Mouse (Mus musculus): Measurements from ENCODE around the gene Krcc1. TPM values are rescaled to one million over a fixed set of nuclear protein-coding genes. Genes with fewer than 3 reads are reported as not detected.
"Not testable (repeated sequence)": the region's sequence is repeated elsewhere in the genome, so short reads cannot be mapped to it uniquely, and the experiment has no call there.

Krcc1 gene
- polyA plus RNA-seq, 1 experiment from 2014 or later: 20.3 TPM

GRCm38 (mm10) chr6:71257375-71257774 lies 14.1 kb upstream of the Krcc1 start:
- H3K9ac ChIP-seq (ENCODE audit: low read depth, low read length): no peak overlapping the region
- 0 out of 2 replicates have a peak, but pooled peaks have one; percentile 52 for ATAC-seq
- 32% methylated on average over 1 of the region's 1 CpGs for WGBS

GRCm38 (mm10) chr6:71258562-71258961 lies 12.9 kb upstream of the Krcc1 start:
- ATAC-seq: no peak
- Histone ChIP-seq H3K9ac (ENCODE audit: low read depth, low read length) (no peak overlapping the region), H3K4me3 (ENCODE audit: low read length) (no peak overlapping the region), H3K4me1 (ENCODE audit: control insufficient read depth, insufficient read depth, low read depth, low read length) (no peaks in the 10 kb centered on the region), H3K27me3 (replicated peaks; ENCODE audit: control insufficient read depth, insufficient read depth, low read length) (no peaks in the 10 kb centered on the region), H3K27ac (ENCODE audit: low read depth, low read length) (no peak overlapping the region), H3K4me2 (ENCODE audit: low read length) (no peak overlapping the region), H3K36me3 (ENCODE audit: control insufficient read depth, insufficient read depth, low read length) (no peaks in the 10 kb centered on the region), H3K9me3 (ENCODE audit: control insufficient read depth, low read length) (no peaks in the 10 kb centered on the region)
- 86% methylated on average over 2 of the region's 2 CpGs for WGBS

More at GRCm38 (mm10) chr6:71257375-71257774, 14.1 kb upstream of the Krcc1 start:
- Histone ChIP-seq H3K27me3 (replicated peaks; ENCODE audit: control insufficient read depth, insufficient read depth, low read length) (no peaks in the 10 kb centered on the region), H3K36me3 (ENCODE audit: control insufficient read depth, insufficient read depth, low read length) (no peaks in the 10 kb centered on the region), H3K27ac (ENCODE audit: low read depth, low read length) (no peak overlapping the region), H3K4me2 (ENCODE audit: low read length) (no peak overlapping the region), H3K4me3 (ENCODE audit: low read length) (no peak overlapping the region), H3K9me3 (ENCODE audit: control insufficient read depth, low read length) (no peaks in the 10 kb centered on the region), H3K4me1 (ENCODE audit: control insufficient read depth, insufficient read depth, low read depth, low read length) (no peaks in the 10 kb centered on the region)

GRCm38 (mm10) chr6:71259166-71259565 lies 12.3 kb upstream of the Krcc1 start:
- WGBS: 89% methylated on average over 4 of the region's 4 CpGs
- no peak overlapping the region for H3K9ac ChIP-seq (ENCODE audit: low read depth, low read length)
- ATAC-seq: no peak
- H3K4me1 ChIP-seq (ENCODE audit: control insufficient read depth, insufficient read depth, low read depth, low read length): no peaks in the 10 kb centered on the region
- no peak overlapping the region for H3K4me2 ChIP-seq (ENCODE audit: low read length)
- no peaks in the 10 kb centered on the region for H3K9me3 ChIP-seq (ENCODE audit: control insufficient read depth, low read length)
- no peaks in the 10 kb centered on the region for H3K36me3 ChIP-seq (ENCODE audit: control insufficient read depth, insufficient read depth, low read length)
- H3K27me3 ChIP-seq (replicated peaks; ENCODE audit: control insufficient read depth, insufficient read depth, low read length): no peaks in the 10 kb centered on the region
- H3K27ac ChIP-seq (ENCODE audit: low read depth, low read length): no peak overlapping the region
- no peak overlapping the region for H3K4me3 ChIP-seq (ENCODE audit: low read length)

- Histone ChIP-seq H3K4me2 (ENCODE audit: low read length) (no peak overlapping the region), H3K36me3 (ENCODE audit: control insufficient read depth, insufficient read depth, low read length) (no peaks in the 10 kb centered on the region), H3K4me3 (ENCODE audit: low read length) (no peak overlapping the region), H3K4me1 (ENCODE audit: control insufficient read depth, insufficient read depth, low read depth, low read length) (no peaks in the 10 kb centered on the region), H3K27ac (ENCODE audit: low read depth, low read length) (no peak overlapping the region), H3K9ac (ENCODE audit: low read depth, low read length) (no peak overlapping the region), H3K27me3 (replicated peaks; ENCODE audit: control insufficient read depth, insufficient read depth, low read length) (no peaks in the 10 kb centered on the region), H3K9me3 (ENCODE audit: control insufficient read depth, low read length) (no peaks in the 10 kb centered on the region)
- no peak for ATAC-seq
- WGBS: 63% methylated on average over 6 of the region's 6 CpGs
Observed at GRCm38 (mm10) chr6:71260051-71260640, 11.3 kb upstream of the Krcc1 start.

GRCm38 (mm10) chr6:71261060-71261459 lies 10.4 kb upstream of the Krcc1 start:
- Histone ChIP-seq H3K4me3 (ENCODE audit: low read length) (no peak overlapping the region), H3K9me3 (ENCODE audit: control insufficient read depth, low read length) (no peaks in the 10 kb centered on the region), H3K36me3 (ENCODE audit: control insufficient read depth, insufficient read depth, low read length) (no peaks in the 10 kb centered on the region), H3K27me3 (replicated peaks; ENCODE audit: control insufficient read depth, insufficient read depth, low read length) (no peaks in the 10 kb centered on the region), H3K9ac (ENCODE audit: low read depth, low read length) (no peak overlapping the region), H3K4me1 (ENCODE audit: control insufficient read depth, insufficient read depth, low read depth, low read length) (no peaks in the 10 kb centered on the region), H3K27ac (ENCODE audit: low read depth, low read length) (no peak overlapping the region), H3K4me2 (ENCODE audit: low read length) (no peak overlapping the region)
- 90% methylated on average over 3 of the region's 3 CpGs for WGBS
- no peak for ATAC-seq

- Histone ChIP-seq H3K36me3 (ENCODE audit: control insufficient read depth, insufficient read depth, low read length) (no peaks in the 10 kb centered on the region), H3K4me1 (ENCODE audit: control insufficient read depth, insufficient read depth, low read depth, low read length) (no peaks in the 10 kb centered on the region), H3K27me3 (replicated peaks; ENCODE audit: control insufficient read depth, insufficient read depth, low read length) (no peaks in the 10 kb centered on the region), H3K4me2 (ENCODE audit: low read length) (no peak overlapping the region), H3K4me3 (ENCODE audit: low read length) (no peak overlapping the region), H3K27ac (ENCODE audit: low read depth, low read length) (no peak overlapping the region), H3K9ac (ENCODE audit: low read depth, low read length) (no peak overlapping the region), H3K9me3 (ENCODE audit: control insufficient read depth, low read length) (no peaks in the 10 kb centered on the region)
- 81% methylated on average over 8 of the region's 8 CpGs for WGBS
- ATAC-seq: no peak
Observed at GRCm38 (mm10) chr6:71262142-71262833, 9.2 kb upstream of the Krcc1 start.

- H3K27me3 ChIP-seq (replicated peaks; ENCODE audit: control insufficient read depth, insufficient read depth, low read length): not testable (repeated sequence)
Observed at GRCm38 (mm10) chr6:71267603-71268002, 3.9 kb upstream of the Krcc1 start.

GRCm38 (mm10) chr6:71268929-71269685 lies 2.4 kb upstream of the Krcc1 start:
- Histone ChIP-seq H3K4me3 (ENCODE audit: low read length) (no peak overlapping the region), H3K4me2 (ENCODE audit: low read length) (no peak overlapping the region), H3K27ac (ENCODE audit: low read depth, low read length) (no peak overlapping the region), H3K27me3 (replicated peaks; ENCODE audit: control insufficient read depth, insufficient read depth, low read length) (no peaks in the 10 kb centered on the region), H3K9ac (ENCODE audit: low read depth, low read length) (no peak overlapping the region), H3K4me1 (ENCODE audit: control insufficient read depth, insufficient read depth, low read depth, low read length) (peaks cover 9% of the 10 kb centered on the region), H3K9me3 (ENCODE audit: control insufficient read depth, low read length) (no peaks in the 10 kb centered on the region), H3K36me3 (ENCODE audit: control insufficient read depth, insufficient read depth, low read length) (no peaks in the 10 kb centered on the region)
- ATAC-seq: no peak
- WGBS: 61% methylated on average over 7 of the region's 7 CpGs

More at GRCm38 (mm10) chr6:71267603-71268002, 3.9 kb upstream of the Krcc1 start:
- H3K9ac ChIP-seq (ENCODE audit: low read depth, low read length); H3K36me3 ChIP-seq (ENCODE audit: control insufficient read depth, insufficient read depth, low read length); H3K27ac ChIP-seq (ENCODE audit: low read depth, low read length); H3K9me3 ChIP-seq (ENCODE audit: control insufficient read depth, low read length); H3K4me2 ChIP-seq (ENCODE audit: low read length); H3K4me1 ChIP-seq (ENCODE audit: control insufficient read depth, insufficient read depth, low read depth, low read length); H3K4me3 ChIP-seq (ENCODE audit: low read length); ATAC-seq: not testable (repeated sequence)
- WGBS: 74% methylated on average over 7 of the region's 7 CpGs

GRCm38 (mm10) chr6:71269686-71270050 lies 1.8 kb upstream of the Krcc1 start:
- H3K4me1 ChIP-seq (ENCODE audit: control insufficient read depth, insufficient read depth, low read depth, low read length); H3K9ac ChIP-seq (ENCODE audit: low read depth, low read length); H3K9me3 ChIP-seq (ENCODE audit: control insufficient read depth, low read length); H3K27me3 ChIP-seq (replicated peaks; ENCODE audit: control insufficient read depth, insufficient read depth, low read length); H3K27ac ChIP-seq (ENCODE audit: low read depth, low read length); H3K4me3 ChIP-seq (ENCODE audit: low read length); H3K36me3 ChIP-seq (ENCODE audit: control insufficient read depth, insufficient read depth, low read length); ATAC-seq; H3K4me2 ChIP-seq (ENCODE audit: low read length): not testable (repeated sequence)
- 96% methylated on average over 6 of the region's 6 CpGs for WGBS

Data from hindbrain, embryonic 16.5 days (tissue).